Mouse (Mus musculus): Measurements from ENCODE around the gene Otor. TPM values are rescaled to one million over a fixed set of nuclear protein-coding genes. Genes with fewer than 3 reads are reported as not detected.

The Otor gene
- not detected for polyA plus RNA-seq (2015; fragmentation: Illumina TruSeq; extraction: RNeasy Lipid Tissue Mini Kit (QIAGEN cat#74804); ENCODE audit: insufficient read depth, low read depth, low replicate concordance)

GRCm38 (mm10) chr2:143078198-143078851 lies at the start of gene Otor:
TSS of gene Otor (plus strand) at chr2:143078473.

GRCm38 (mm10) chr2:143062812-143063792 lies 15.2 kb upstream of the Otor start, which contains the start of gene Snrpb2:
TSS of gene Snrpb2 (plus strand) at chr2:143063039.

Other genes starting within 250 kb of the Otor start
- 3.4 TPM for gene Kif16b, start 176.9 kb upstream of the Otor start, polyA plus RNA-seq (2015; fragmentation: Illumina TruSeq; extraction: RNeasy Lipid Tissue Mini Kit (QIAGEN cat#74804); ENCODE audit: insufficient read depth, low read depth, low replicate concordance)
- 3.3 TPM for gene Snrpb2, start 15.4 kb upstream of the Otor start, polyA plus RNA-seq (2015; fragmentation: Illumina TruSeq; extraction: RNeasy Lipid Tissue Mini Kit (QIAGEN cat#74804); ENCODE audit: insufficient read depth, low read depth, low replicate concordance)